Mouse (Mus musculus) C2C12 (cell line): ENCODE results near the gene Gm4737. TPM values are rescaled to one million over a fixed set of nuclear protein-coding genes. Genes with fewer than 3 reads are reported as not detected.
"Not testable (repeated sequence)": the region's sequence is repeated elsewhere in the genome, so short reads cannot be mapped to it uniquely, and the experiment has no call there.

ENCODE experiments used
- H3K27me3 ChIP-seq: one replicate; pipeline ENCODE4 v1.6.1; 2011; ENCODE audit not compliant: control insufficient read depth, insufficient read depth, insufficient read length
- H3K36me3 ChIP-seq: one replicate; pipeline ENCODE4 v1.6.1; 2011; ENCODE audit not compliant: control insufficient read depth, insufficient read depth
- H3K4me3 ChIP-seq: one replicate; pipeline ENCODE4 v1.5.1; 2011; ENCODE audit warnings: mild to moderate bottlenecking, control low read depth; ENCODE audit not compliant: poor library complexity, insufficient read depth, severe bottlenecking
- H3K79me2 ChIP-seq: one replicate; pipeline ENCODE4 v1.6.1; 2011; ENCODE audit not compliant: control insufficient read depth, insufficient read depth
- H3K79me3 ChIP-seq: one replicate; pipeline ENCODE4 v1.6.1; 2011; ENCODE audit warnings: low read depth, control low read depth
- H3ac ChIP-seq: one replicate; pipeline ENCODE3; 2011; ENCODE audit warnings: low read depth; ENCODE audit not compliant: control insufficient read depth, insufficient read length
- CEBPB ChIP-seq: IDR thresholded peaks from one replicate; pipeline ENCODE4 v1.6.1; 2011; ENCODE audit warnings: low read depth, mild to moderate bottlenecking, control low read depth, moderate library complexity
- CTCF ChIP-seq: IDR thresholded peaks from one replicate; pipeline ENCODE4 v1.5.1; 2011; ENCODE audit not compliant: control insufficient read depth, insufficient read depth, insufficient read length
- FOSL1 ChIP-seq: IDR thresholded peaks from one replicate; pipeline ENCODE4 v1.8.0; 2011; ENCODE audit warnings: mild to moderate bottlenecking, low read length; ENCODE audit not compliant: poor library complexity, insufficient read depth, severe bottlenecking
- MAX ChIP-seq: IDR thresholded peaks from one replicate; pipeline ENCODE4 v1.6.1; 2011; ENCODE audit warnings: mild to moderate bottlenecking, control low read depth
- MYOD1 ChIP-seq: IDR thresholded peaks from one replicate; pipeline ENCODE4 v1.6.1; 2011; ENCODE audit warnings: low read depth; ENCODE audit not compliant: control insufficient read depth, insufficient read length
- MYOG ChIP-seq: IDR thresholded peaks from one replicate; pipeline ENCODE4 v1.6.1; 2011; ENCODE audit not compliant: control insufficient read depth, insufficient read length; ENCODE audit errors: extremely low read depth
- USF1 ChIP-seq: IDR thresholded peaks from one replicate; pipeline ENCODE4 v1.6.1; 2011; ENCODE audit warnings: low read depth, mild to moderate bottlenecking, control low read depth, moderate library complexity
- long read RNA-seq, 2 experiments: library from polyadenylated mRNA; unstranded; transcript quantifications; one replicate each; pipeline ENCODE4 v2.0.0; 2019 to 2020
- polyA plus RNA-seq: library from polyadenylated mRNA; unstranded; fragments of >200 nt; fragmentation: generic; extraction: Trizol; gene quantifications from one replicate; pipeline ENCODE4 v1.2.1, GENCODE M21; 2012; ENCODE audit warnings: missing spikeins

Gene Gm4737
- 302 TPM for polyA plus RNA-seq
- long read RNA-seq, experiment 1, transcript Gm4737-201 (1 exons, 2,093 nt): major isoform, 150 of 150 reads
- long read RNA-seq, experiment 1, partial matches to known transcripts: 0 of 150 reads
- long read RNA-seq, experiment 1, other reads (novel, unspliced or antisense): 0 of 150 reads
- long read RNA-seq, experiment 2, transcript Gm4737-201 (1 exons, 2,093 nt): major isoform, 1,561 of 1,565 reads
- long read RNA-seq, experiment 2, partial matches to known transcripts: 0 of 1,565 reads
- long read RNA-seq, experiment 2, other reads (novel, unspliced or antisense): 4 of 1,565 reads

DNA sequence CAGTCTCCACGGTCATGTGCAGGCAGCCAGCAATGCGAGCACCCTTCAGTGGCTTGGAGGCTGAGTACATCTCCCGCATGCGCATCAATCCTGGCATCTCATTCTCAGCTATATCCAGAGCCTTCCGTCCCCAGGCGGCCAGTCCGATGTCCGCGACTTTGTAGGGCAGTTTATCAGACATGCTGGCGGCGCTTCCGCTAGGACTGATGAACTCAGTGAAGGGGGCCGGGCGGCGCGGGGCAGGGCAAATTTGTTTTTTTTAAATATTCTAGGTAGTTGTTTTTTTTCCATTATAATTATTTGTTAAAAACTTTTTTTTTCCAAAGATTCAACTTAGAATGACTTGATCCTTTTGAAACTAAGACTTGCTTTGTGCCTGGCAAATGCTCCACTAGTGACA, at the start of gene Gm4737:
Gm4737 (minus strand) TSS at position 246 of the 400 bp plus-strand sequence.
- not testable (repeated sequence) for H3K36me3 ChIP-seq, H3ac ChIP-seq, H3K79me3 ChIP-seq, H3K4me3 ChIP-seq, H3K79me2 ChIP-seq, H3K27me3 ChIP-seq

DNA sequence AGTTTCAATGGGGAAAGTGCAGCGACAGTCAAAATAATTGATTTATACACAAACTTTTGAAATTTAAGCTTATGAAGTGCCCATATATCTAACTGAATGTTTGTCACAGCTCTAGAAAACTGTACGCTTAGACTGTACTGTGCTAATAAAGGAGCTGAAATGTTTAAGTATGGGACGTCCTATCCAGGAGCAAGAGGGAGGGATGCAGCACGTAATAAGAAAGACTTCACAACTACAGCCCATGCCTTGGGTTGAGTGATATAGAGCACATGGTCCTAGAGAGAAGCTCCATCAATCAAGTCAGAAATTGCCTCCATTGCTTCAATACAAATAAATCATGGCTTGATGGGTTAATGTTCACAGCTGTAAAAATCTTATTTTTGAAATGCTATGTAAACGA, 40.9 kb upstream of the Gm4737 start:
- Histone ChIP-seq H3K79me2 (no peaks in the 10 kb centered on the region), H3K4me3 (no peak overlapping the region), H3K36me3 (no peaks in the 10 kb centered on the region), H3K79me3 (no peaks in the 10 kb centered on the region), H3ac (no peak overlapping the region), H3K27me3 (no peaks in the 10 kb centered on the region)
- TF ChIP-seq CTCF: no peak
- TF ChIP-seq CEBPB: no peak
- no peak for TF ChIP-seq FOSL1
- no peak for TF ChIP-seq MYOD1
- TF ChIP-seq USF1: no peak
- TF ChIP-seq MAX: no peak
- no peak for TF ChIP-seq MYOG

DNA sequence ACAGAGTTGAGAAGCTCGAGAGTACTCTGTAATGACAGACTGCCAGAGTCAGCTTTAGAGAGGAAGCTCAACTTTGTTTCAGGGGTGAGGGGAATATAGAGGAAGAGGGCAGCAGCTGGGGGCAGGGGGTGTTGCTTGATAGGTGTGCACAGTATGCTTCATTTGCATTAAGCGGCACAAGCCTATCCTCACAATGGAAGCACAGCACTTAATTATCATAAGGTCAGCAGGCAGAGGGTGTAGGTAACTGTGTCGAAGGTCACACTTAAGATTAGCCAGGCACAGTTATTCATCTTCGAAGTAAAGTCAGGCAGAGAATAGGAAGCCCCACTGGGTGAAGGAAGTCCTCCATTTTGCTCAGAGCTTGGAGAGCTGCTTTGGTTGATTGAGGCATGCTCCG, 28.2 kb upstream of the Gm4737 start:
- Histone ChIP-seq H3K36me3 (no peaks in the 10 kb centered on the region), H3K79me3 (no peaks in the 10 kb centered on the region), H3K4me3 (no peak overlapping the region), H3K79me2 (no peaks in the 10 kb centered on the region), H3ac (no peak overlapping the region), H3K27me3 (no peaks in the 10 kb centered on the region)
- TF ChIP-seq MYOG (no peak), CEBPB (no peak), FOSL1 (no peak), USF1 (no peak), MAX (no peak), MYOD1 (no peak), CTCF (no peak)

DNA sequence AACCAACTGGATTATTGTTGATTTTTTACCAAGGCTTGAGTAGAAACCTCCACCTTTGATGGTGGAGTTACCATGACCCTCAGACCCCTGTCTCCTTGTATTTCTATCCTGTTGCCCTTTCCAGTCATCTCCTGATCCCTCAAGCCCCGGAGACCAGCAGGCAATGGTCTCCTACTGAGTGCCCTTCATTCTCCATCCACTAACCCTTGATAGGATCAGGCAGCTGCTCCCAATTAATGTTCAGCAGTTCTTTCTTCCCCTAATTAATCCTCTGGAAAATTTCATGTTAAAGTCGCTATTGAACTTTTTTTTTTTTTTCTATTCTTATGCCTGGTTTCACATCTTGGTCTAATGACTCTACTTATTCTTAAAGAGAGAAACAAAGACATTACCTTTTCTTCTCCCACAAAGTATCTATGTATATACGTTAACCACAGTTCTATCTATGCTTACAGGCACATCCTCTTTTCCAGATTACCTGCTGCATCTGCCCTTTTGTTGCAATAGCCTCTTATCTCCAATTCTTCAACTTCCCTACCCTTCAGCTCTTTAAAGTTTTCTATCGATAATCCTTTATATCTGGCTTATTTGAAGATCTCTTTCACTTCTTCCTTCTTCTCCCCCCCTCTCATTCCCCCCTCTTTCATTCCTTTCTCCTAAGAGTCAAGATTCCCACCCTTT, 23.4 kb upstream of the Gm4737 start:
- Histone ChIP-seq H3K4me3 (no peak overlapping the region), H3K79me2 (no peaks in the 10 kb centered on the region), H3ac (no peak overlapping the region), H3K27me3 (no peaks in the 10 kb centered on the region), H3K79me3 (no peaks in the 10 kb centered on the region), H3K36me3 (no peaks in the 10 kb centered on the region)
- TF ChIP-seq CTCF: no peak
- no peak for TF ChIP-seq MAX
- no peak for TF ChIP-seq MYOG
- TF ChIP-seq USF1: no peak
- no peak for TF ChIP-seq CEBPB
- no peak for TF ChIP-seq FOSL1
- no peak for TF ChIP-seq MYOD1

DNA sequence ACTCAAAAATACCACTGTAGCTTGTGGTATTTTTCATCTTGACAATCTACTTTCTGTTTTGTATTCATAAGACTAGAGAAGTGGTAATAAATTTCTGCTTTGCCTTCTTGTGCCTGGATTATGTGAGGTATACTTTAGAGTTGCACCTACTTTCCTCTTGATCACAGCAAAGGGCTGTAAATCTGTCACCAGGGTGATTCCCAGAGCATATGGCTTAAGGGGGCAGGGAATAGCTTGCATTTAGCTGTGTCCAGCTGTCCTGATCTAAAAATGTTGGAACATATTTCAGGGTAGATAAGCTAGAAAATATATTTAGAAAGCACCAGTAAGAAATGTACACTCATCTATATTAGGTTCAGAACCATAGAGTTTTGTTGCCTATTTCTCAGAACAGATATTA, 18.2 kb upstream of the Gm4737 start:
- TF ChIP-seq CTCF: no peak
- TF ChIP-seq MAX: no peak
- no peak for TF ChIP-seq FOSL1
- no peak for TF ChIP-seq MYOD1
- TF ChIP-seq USF1: no peak
- no peak for TF ChIP-seq CEBPB
- TF ChIP-seq MYOG: no peak
- no peaks in the 10 kb centered on the region for H3K79me3 ChIP-seq

DNA sequence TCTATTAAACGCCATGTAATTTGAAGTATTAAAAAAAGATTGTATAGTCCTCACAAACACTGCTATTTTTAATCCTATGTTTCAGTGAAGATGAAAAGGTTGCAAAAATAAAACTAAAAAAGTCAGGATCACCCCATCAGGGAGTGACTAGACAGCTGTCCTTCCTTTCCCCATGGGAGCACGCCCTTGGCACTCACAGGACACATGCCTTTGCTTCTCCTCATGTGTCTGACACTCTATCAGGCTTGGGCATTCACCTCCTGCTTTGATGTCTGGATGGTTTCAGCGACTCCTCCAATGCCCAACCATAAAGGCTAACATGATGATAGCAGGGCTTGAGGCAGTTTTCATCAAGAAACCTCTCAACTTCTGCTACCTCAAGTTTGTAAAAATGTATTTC, 12.1 kb upstream of the Gm4737 start:
- Histone ChIP-seq H3K4me3 (no peak overlapping the region), H3K79me2 (no peaks in the 10 kb centered on the region)
- TF ChIP-seq CEBPB (no peak), CTCF (no peak), USF1 (no peak), FOSL1 (no peak), MYOD1 (no peak), MAX (no peak), MYOG (no peak)

More for the DNA sequence above, 18.2 kb upstream of the Gm4737 start:
- H3K4me3 ChIP-seq: no peak overlapping the region
- no peaks in the 10 kb centered on the region for H3K27me3 ChIP-seq
- no peaks in the 10 kb centered on the region for H3K79me2 ChIP-seq
- H3K36me3 ChIP-seq: no peaks in the 10 kb centered on the region
- H3ac ChIP-seq: no peak overlapping the region

More for the DNA sequence above, 12.1 kb upstream of the Gm4737 start:
- Histone ChIP-seq H3ac (no peak overlapping the region), H3K79me3 (no peaks in the 10 kb centered on the region), H3K27me3 (no peaks in the 10 kb centered on the region), H3K36me3 (no peaks in the 10 kb centered on the region)
